Mouse (Mus musculus) embryonic fibroblast, embryonic 13.5 days (primary cell): ENCODE data around the gene Ssmem1.

Experiments used
- CTCF ChIP-seq: IDR thresholded peaks from 2 replicates; pipeline ENCODE4 v1.5.1; 2011; ENCODE audit warnings: mild to moderate bottlenecking, control low read depth, low read length, moderate library complexity, borderline replicate concordance; ENCODE audit not compliant: insufficient read depth
- POLR2A ChIP-seq: IDR thresholded peaks from 2 replicates; pipeline ENCODE4 v1.6.1; 2011; ENCODE audit warnings: low read depth, mild to moderate bottlenecking, control low read depth, low read length, moderate library complexity

GRCm38 (mm10) chr6:30469370-30469769, 40.3 kb upstream of the Ssmem1 start:
- no peak for TF ChIP-seq CTCF
- no peak for TF ChIP-seq POLR2A
